Mouse (Mus musculus): ENCODE data around the gene Gm39115.

GRCm38 (mm10) chr7:142148633-142149032, 12.8 kb upstream of the Gm39115 start:
- no peak for TF ChIP-seq CTCF (IDR thresholded peaks at IDR 0.05; ENCODE audit: low read depth, low read length)
- TF ChIP-seq POLR2A (IDR thresholded peaks at IDR 0.05; ENCODE audit: extremely low read depth, insufficient read depth, low read length) = no peak

Measured in liver, adult 2 months (tissue).